Mouse (Mus musculus): ENCODE results near the gene Qrich1. TPM values are rescaled to one million over a fixed set of nuclear protein-coding genes. Genes with fewer than 3 reads are reported as not detected.

Gene Qrich1
- total RNA-seq, 1 experiment = 152 TPM

DNA sequence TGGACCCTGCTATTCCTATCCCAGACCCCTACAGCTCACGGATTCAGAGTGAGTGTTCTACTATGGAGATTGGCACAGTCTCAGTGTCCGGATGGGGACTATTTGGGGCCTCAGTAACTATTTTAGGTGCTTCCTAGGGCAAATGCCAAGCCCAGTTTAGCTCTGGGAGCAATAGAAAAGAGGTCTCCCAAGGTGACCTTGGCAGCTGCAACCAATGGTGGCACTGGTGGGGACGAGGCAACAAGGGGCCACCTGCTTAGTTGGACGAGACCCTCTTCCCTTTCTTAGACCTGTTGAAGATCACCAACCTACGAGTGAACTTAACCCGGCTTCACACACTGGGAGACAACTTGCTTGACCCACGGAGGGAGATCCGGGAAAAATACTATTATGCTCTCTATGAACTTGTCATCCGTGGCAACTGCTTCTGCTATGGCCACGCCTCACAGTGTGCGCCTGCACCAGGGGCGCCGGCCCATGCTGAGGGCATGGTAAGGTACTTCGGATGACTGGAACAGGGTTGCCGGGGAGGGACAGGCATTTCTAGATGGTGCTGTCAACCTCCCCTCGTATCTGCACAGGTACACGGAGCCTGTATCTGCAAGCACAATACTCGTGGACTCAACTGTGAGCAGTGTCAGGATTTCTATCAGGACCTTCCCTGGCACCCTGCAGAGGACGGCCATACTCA lies 34.9 kb upstream of the Qrich1 start:
- no peak for DNase-seq (ENCODE audit: low read depth, low spot score)
- no peak overlapping the region for H3K27ac ChIP-seq (ENCODE audit: insufficient read depth, low read depth, low read length, poor library complexity, severe bottlenecking)
- no peaks in the 10 kb centered on the region for H3K9me3 ChIP-seq (ENCODE audit: control insufficient read depth, insufficient read depth, low read depth, low read length)
- no peak overlapping the region for H3K4me3 ChIP-seq (ENCODE audit: insufficient read depth in 1 of 2, low read depth in 1 of 2, low read length in 2 of 2, poor library complexity in 1 of 2, severe bottlenecking in 1 of 2)
- H3K4me1 ChIP-seq (ENCODE audit: control insufficient read depth in 2 of 2, insufficient read depth in 2 of 2, low read length in 2 of 2, poor library complexity in 1 of 2) = peaks cover 1 to 10% of the 10 kb centered on the region in 2 experiments; a peak in 2 of 4 replicates
- TF ChIP-seq MAFK (IDR thresholded peaks at IDR 0.05; ENCODE audit: insufficient read depth, low read depth, low read length) = no peak
- no peak for TF ChIP-seq CHD2 (IDR thresholded peaks at IDR 0.05; ENCODE audit: low read depth, low read length)
- TF ChIP-seq ZC3H11A (IDR thresholded peaks at IDR 0.05; ENCODE audit: borderline replicate concordance, low read depth, low read length) = no peak
- no peak for TF ChIP-seq HCFC1 (IDR thresholded peaks at IDR 0.05; ENCODE audit: borderline replicate concordance, insufficient read depth, low read length)
- no peak for TF ChIP-seq ZNF384 (IDR thresholded peaks at IDR 0.05; ENCODE audit: low read depth, low read length)
- H3K9ac ChIP-seq (ENCODE audit: insufficient read depth, low read depth, low read length, poor library complexity, severe bottlenecking) = no peak overlapping the region
- in situ Hi-C loops (cut with MboI; ENCODE audit: low sequenced_read_pairs in 2 of 2, unreplicated experiment in 2 of 2) = no loop called here
- peaks cover 2% of the 10 kb centered on the region; the same call in 1 of the 2 replicates for H3K36me3 ChIP-seq (ENCODE audit: control insufficient read depth, insufficient read depth, low read length, poor library complexity, severe bottlenecking)

DNA sequence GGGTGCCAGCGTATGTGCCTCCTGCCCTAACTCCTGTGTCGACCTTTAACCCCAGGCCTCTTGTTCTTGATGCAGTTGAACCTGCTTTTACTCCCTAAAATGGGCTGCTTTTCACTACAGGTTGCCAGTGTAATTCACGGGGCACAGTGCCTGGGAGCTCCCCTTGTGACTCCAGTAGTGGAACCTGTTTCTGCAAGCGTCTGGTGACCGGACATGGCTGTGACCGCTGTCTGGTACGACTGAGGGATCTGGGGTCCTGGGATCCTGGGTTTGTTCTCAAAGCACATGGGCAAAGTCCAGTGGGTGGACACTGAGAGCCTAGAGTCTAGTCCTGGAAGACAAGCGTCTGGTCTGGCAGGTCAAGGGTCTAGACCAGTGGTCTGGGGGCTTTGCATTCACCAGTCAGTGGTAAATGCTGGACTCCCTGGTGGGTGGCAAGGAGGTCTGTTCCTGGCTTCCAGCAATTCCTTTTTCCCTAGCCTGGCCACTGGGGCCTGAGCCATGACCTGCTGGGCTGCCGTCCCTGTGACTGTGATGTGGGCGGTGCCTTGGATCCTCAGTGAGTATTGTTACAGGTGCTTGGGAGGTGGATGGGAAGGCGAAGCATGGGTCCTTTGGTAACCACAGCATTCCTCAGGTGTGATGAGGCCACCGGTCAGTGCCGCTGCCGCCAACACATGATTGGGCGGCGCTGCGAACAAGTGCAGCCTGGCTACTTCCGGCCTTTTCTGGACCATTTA lies 33.4 kb upstream of the Qrich1 start:
- Histone ChIP-seq H3K27ac (ENCODE audit: insufficient read depth, low read depth, low read length, poor library complexity, severe bottlenecking) (no peak overlapping the region), H3K4me3 (ENCODE audit: insufficient read depth in 1 of 2, low read depth in 1 of 2, low read length in 2 of 2, poor library complexity in 1 of 2, severe bottlenecking in 1 of 2) (no peak overlapping the region), H3K4me1 (ENCODE audit: control insufficient read depth in 2 of 2, insufficient read depth in 2 of 2, low read length in 2 of 2, poor library complexity in 1 of 2) (peaks cover 1 to 10% of the 10 kb centered on the region in 2 experiments; a peak in 2 of 4 replicates), H3K9me3 (ENCODE audit: control insufficient read depth, insufficient read depth, low read depth, low read length) (no peaks in the 10 kb centered on the region), H3K36me3 (ENCODE audit: control insufficient read depth, insufficient read depth, low read length, poor library complexity, severe bottlenecking) (peaks cover 3% of the 10 kb centered on the region; the same call in 1 of the 2 replicates), H3K9ac (ENCODE audit: insufficient read depth, low read depth, low read length, poor library complexity, severe bottlenecking) (no peak overlapping the region)
- in situ Hi-C loops (cut with MboI; ENCODE audit: low sequenced_read_pairs in 2 of 2, unreplicated experiment in 2 of 2) = no loop called here
- no peak for DNase-seq (ENCODE audit: low read depth, low spot score)
- TF ChIP-seq CHD2 (IDR thresholded peaks at IDR 0.05; ENCODE audit: low read depth, low read length) = no peak
- TF ChIP-seq MAFK (IDR thresholded peaks at IDR 0.05; ENCODE audit: insufficient read depth, low read depth, low read length) = no peak
- no peak for TF ChIP-seq ZNF384 (IDR thresholded peaks at IDR 0.05; ENCODE audit: low read depth, low read length)
- no peak for TF ChIP-seq ZC3H11A (IDR thresholded peaks at IDR 0.05; ENCODE audit: borderline replicate concordance, low read depth, low read length)
- TF ChIP-seq HCFC1 (IDR thresholded peaks at IDR 0.05; ENCODE audit: borderline replicate concordance, insufficient read depth, low read length) = no peak

DNA sequence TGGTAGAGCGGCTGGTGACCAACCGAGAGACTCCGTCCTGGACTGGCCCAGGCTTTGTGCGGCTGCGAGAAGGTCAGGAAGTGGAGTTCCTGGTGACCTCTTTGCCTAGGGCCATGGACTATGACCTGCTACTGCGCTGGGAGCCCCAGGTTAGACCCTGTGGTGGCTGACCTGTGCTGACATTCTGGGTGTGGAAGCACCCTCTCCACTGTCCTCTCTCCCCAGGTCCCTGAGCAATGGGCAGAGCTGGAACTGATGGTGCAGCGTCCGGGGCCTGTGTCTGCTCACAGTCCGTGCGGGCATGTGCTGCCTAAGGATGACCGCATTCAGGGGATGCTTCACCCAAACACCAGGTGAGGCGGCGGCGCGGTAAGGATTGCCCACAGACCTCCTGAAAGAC lies 32.6 kb upstream of the Qrich1 start:
- Histone ChIP-seq H3K27ac (ENCODE audit: insufficient read depth, low read depth, low read length, poor library complexity, severe bottlenecking) (no peak overlapping the region), H3K9me3 (ENCODE audit: control insufficient read depth, insufficient read depth, low read depth, low read length) (no peaks in the 10 kb centered on the region), H3K9ac (ENCODE audit: insufficient read depth, low read depth, low read length, poor library complexity, severe bottlenecking) (no peak overlapping the region), H3K36me3 (ENCODE audit: control insufficient read depth, insufficient read depth, low read length, poor library complexity, severe bottlenecking) (peaks cover 3% of the 10 kb centered on the region; the same call in 1 of the 2 replicates), H3K4me1 (ENCODE audit: control insufficient read depth in 2 of 2, insufficient read depth in 2 of 2, low read length in 2 of 2, poor library complexity in 1 of 2) (peaks cover 3 to 13% of the 10 kb centered on the region in 2 experiments; a peak in 2 of 4 replicates), H3K4me3 (ENCODE audit: insufficient read depth in 1 of 2, low read depth in 1 of 2, low read length in 2 of 2, poor library complexity in 1 of 2, severe bottlenecking in 1 of 2) (no peak overlapping the region)
- DNase-seq (ENCODE audit: low read depth, low spot score) = no peak
- in situ Hi-C loops (cut with MboI; ENCODE audit: low sequenced_read_pairs in 2 of 2, unreplicated experiment in 2 of 2) = no loop called here
- TF ChIP-seq MAFK (IDR thresholded peaks at IDR 0.05; ENCODE audit: insufficient read depth, low read depth, low read length) (no peak), ZC3H11A (IDR thresholded peaks at IDR 0.05; ENCODE audit: borderline replicate concordance, low read depth, low read length) (no peak), HCFC1 (IDR thresholded peaks at IDR 0.05; ENCODE audit: borderline replicate concordance, insufficient read depth, low read length) (no peak), CHD2 (IDR thresholded peaks at IDR 0.05; ENCODE audit: low read depth, low read length) (no peak), ZNF384 (IDR thresholded peaks at IDR 0.05; ENCODE audit: low read depth, low read length) (no peak)

DNA sequence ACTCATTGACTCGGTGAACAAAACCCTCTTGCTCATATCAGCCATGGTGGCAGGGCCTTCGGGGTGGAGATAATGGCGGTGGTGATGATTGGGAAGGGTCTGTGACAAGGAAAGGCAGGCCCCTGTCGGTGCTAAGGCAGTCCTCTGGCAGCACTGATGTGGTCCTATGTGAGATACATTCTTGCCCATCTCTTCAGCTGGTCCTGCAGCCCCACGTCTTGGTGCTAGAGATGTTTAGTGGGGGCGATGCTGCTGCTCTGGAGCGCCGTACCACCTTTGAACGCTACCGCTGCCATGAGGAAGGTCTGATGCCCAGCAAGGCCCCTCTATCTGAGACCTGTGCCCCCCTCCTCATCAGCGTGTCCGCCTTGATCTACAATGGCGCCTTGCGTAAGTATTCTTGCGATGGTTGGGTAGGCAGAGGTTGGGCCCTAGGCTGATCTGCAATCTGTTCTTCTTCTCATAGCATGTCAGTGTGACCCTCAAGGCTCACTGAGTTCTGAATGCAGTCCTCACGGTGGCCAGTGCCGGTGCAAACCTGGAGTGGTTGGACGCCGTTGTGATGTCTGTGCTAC lies 31.2 kb upstream of the Qrich1 start:
- H3K4me3 ChIP-seq (ENCODE audit: insufficient read depth in 1 of 2, low read depth in 1 of 2, low read length in 2 of 2, poor library complexity in 1 of 2, severe bottlenecking in 1 of 2) = no peak overlapping the region
- no peak overlapping the region for H3K27ac ChIP-seq (ENCODE audit: insufficient read depth, low read depth, low read length, poor library complexity, severe bottlenecking)
- H3K9me3 ChIP-seq (ENCODE audit: control insufficient read depth, insufficient read depth, low read depth, low read length) = no peaks in the 10 kb centered on the region
- DNase-seq (ENCODE audit: low read depth, low spot score) = no peak
- in situ Hi-C loops (cut with MboI; ENCODE audit: low sequenced_read_pairs in 2 of 2, unreplicated experiment in 2 of 2) = no loop called here
- TF ChIP-seq MAFK (IDR thresholded peaks at IDR 0.05; ENCODE audit: insufficient read depth, low read depth, low read length) (no peak), HCFC1 (IDR thresholded peaks at IDR 0.05; ENCODE audit: borderline replicate concordance, insufficient read depth, low read length) (no peak), CHD2 (IDR thresholded peaks at IDR 0.05; ENCODE audit: low read depth, low read length) (no peak)
- H3K9ac ChIP-seq (ENCODE audit: insufficient read depth, low read depth, low read length, poor library complexity, severe bottlenecking) = no peak overlapping the region
- peaks cover 3 to 15% of the 10 kb centered on the region in 2 experiments; a peak in 3 of 4 replicates for H3K4me1 ChIP-seq (ENCODE audit: control insufficient read depth in 2 of 2, insufficient read depth in 2 of 2, low read length in 2 of 2, poor library complexity in 1 of 2)
- H3K36me3 ChIP-seq (ENCODE audit: control insufficient read depth, insufficient read depth, low read length, poor library complexity, severe bottlenecking) = peaks cover 3% of the 10 kb centered on the region; the same call in 1 of the 2 replicates
